Mouse (Mus musculus) MEL-GATA-1-ER (cell line): ENCODE data around the gene Smyd5.
"Not testable (repeated sequence)": the region's sequence is repeated elsewhere in the genome, so short reads cannot be mapped to it uniquely, and the experiment has no call there.

ENCODE experiments used
- DNase-seq: peaks from one replicate; pipeline ENCODE4 v3.0.0-alpha.2; 2012; ENCODE audit warnings: low read depth; ENCODE audit errors: extremely low read depth

Gene Smyd5

DNA sequence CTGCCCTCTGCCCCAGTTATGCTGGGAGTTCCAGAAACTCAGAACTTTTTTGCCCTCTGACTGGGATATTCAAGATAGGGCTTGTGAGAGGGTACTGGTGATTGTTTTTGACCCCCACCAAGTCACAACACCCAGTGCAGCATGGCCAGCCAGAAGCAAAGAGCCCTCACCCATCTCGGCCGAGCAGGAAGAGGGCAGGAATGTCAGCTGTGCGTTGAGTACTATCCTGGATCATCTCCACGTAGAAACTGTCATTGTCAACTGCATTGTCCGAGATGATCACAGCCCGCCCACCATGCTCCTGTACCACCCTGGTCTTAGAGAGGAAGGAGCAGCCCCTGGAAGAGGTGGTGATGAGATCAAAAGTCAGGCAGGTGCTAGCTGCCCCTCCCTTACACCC, 15.6 kb downstream of the Smyd5 start:
- no peak for DNase-seq

DNA sequence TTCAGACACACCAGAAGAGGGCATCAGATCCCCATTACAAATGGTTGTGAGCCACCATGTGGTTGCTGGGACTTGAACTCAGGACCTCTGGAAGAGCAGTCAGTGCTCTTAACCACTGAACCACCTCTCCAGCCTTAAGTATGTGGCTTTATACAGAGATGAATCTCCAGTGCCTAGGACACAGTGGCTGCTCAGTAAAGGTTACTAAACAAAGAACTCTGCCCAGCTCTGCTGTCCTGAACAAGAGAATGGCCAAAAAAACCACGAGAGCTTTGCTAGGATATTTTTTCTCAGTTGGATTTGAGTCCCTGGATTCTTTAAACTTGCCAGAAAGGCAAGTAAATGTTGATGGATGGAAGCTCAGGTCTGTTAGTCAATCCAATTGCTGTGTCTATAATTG, 18.4 kb downstream of the Smyd5 start:
- not testable (repeated sequence) for DNase-seq

DNA sequence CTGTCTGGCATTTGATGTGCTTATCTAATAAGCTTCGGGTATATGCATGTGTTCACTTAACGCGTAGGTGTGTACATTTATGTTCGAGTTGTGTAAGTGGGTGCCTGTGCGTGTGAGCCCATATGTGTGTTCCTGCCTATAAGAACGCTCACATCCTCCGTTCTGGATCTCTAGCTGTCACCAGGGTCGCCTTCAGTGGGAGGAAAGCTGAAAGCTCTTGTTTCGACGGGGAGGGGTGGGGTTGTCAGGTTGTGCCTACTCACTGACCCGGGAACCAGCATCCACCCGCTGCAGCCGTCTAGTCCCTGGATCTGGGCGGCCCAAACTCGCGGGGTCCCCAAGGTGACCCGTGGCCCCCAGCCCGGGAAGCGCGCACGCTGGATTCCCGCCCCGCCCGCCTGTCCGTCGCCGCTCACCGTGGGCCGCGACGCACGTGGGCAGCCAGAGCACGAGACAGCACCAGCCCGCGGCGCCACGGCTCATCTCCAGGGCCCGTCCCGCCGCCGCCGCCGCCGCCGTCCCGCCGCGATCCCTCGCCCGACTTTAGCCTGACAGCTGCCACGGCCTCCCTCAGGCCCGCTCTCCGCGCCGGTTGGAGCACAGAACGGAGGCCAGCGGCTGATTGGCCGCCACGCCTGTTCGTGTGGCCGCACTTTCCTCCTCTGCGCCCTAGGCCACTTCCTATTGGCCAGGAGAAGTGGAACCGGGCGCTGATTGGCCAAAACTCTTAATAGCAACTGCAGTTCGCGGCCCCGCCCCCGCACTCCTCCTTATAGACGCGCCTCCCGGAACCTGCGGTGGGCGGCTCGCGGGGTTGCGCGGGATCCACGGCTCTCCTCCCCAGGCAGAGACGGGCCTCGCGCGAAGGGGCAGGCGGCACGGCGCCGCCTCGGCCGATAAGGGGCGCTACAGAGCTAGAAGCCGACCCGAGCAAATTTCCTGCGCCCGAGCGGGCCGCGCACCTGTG, 19.2 kb downstream of the Smyd5 start, which contains the start of gene Cct7:
Gene Cct7 (plus strand): TSS at position 818 of the 967 bp plus-strand sequence.
- peak; percentile 97 for DNase-seq

DNA sequence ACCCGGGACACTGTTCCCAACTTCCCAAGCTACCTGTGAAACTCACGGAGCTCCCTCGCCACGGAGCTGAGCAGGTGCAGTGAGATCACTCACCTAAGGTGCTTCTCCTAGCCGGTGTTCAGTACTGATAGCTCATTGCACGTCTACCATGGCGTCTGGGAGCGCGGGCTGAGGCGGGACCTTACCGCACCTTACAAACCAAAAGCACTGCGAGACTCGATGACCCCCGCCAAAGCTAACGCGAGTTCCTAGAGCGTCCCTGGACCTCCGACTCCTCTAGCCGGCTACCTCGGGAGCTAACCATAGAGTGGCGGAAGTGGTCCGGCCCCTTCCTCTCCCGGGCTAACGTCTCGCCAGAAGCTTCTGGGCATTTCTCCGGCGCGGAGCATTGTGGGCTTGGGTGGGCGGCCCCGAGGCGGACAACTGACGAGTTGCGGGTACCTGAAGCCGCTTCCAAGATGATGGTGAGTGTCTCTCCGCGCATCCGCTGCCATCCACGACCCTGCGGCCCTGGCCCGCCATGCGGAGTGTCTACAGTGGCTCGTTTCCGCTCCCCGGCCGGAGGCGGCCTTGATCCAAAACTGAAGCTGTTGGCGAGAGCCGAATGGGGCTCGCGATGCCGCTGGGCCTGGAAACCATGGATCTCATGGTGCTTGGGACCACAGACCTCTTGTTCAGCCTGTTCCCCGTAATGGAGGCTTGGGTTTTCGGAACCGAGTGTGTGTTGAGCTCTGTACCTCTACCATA, 20.0 kb downstream of the Smyd5 start, which contains the start of gene Pradc1:
Gene Pradc1 (minus strand): TSS at position 307 of the 747 bp plus-strand sequence.
- DNase-seq, result peak; percentile 94

- no peak for DNase-seq
Observed at GRCm38 (mm10) chr6:85452411-85452665, 20.5 kb downstream of the Smyd5 start.

GRCm38 (mm10) chr6:85452816-85453215, 21.0 kb downstream of the Smyd5 start:
- no peak for DNase-seq

DNA sequence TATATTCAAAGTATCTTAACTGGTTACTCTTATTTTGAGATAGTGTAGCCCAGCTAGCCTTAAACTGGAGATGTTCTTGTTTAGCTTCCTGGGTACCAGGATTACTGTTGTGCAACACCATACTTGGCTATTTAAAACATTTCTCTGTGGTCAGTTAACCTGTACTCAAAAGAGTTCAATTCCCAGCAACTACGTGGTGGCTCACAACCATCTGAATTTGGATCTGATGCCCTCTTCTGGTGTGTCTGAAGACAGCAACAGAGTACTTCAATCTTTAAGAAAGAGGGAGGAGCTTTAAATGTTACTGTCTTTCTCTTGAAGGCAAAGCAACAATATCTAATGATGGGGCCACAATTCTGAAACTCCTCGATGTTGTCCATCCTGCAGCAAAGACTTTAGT, 27.8 kb downstream of the Smyd5 start:
- DNase-seq, result no peak

- DNase-seq, result no peak
Observed at GRCm38 (mm10) chr6:85465381-85465780, 33.6 kb downstream of the Smyd5 start.

DNA sequence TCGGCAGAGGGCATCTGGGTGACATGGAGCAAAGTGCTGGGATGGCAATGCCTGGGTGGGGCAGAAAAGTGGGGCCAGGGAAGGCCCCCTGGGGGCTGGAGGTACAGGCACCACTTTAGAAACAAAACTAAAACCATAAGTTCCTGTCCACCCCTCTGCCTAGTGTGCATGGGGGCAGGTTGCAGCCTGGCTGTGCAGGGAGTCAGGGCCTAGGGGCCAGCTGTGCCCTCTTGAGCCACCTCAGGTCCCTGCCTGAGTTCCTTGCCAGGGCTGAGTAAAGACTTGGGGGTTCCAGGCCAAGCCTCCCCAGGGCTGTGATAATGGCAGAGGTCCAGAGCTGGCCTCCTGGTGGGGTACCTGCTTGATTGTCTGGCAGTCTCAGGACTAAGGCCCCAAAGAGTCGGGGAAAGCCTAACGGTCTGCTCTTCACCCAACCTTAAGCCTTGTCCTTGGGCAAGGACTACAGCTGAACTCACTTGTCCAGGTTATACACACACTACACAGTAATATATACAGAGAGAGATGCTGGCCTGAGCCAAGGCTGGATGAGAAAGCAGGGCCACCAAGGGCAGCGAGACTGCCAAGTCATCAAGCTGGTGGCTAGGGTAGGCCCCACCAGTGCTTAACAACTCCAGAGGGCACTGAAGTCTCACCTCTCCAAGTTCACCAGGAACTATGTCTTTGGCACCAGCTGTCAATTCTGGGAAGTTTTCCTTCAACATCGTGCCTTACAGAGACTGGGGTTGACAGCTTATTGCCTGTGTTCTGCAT, 38.1 kb downstream of the Smyd5 start:
- DNase-seq, result no peak

DNA sequence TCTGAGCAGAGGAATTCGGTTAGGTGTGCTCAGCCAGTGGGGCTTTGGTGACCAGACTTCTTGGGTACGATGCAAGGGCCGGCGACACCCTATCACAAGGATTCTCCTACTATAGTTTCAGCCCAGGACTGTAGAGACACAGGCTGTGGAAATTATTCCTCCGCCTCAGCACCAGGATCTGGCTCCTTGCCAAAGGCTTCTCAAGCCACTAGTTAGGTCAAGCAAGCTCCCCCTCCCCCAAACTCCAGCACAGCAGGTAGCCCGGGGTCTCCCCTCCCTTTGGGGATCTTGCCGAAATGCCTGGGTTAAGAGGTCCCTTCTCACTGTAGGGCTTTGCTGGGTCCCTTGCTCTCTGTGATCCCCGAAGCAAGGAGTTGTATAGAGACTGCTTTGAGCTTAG, 40.2 kb downstream of the Smyd5 start:
- no peak for DNase-seq

GRCm38 (mm10) chr6:85472542-85472941, 40.8 kb downstream of the Smyd5 start:
- DNase-seq, result no peak

DNA sequence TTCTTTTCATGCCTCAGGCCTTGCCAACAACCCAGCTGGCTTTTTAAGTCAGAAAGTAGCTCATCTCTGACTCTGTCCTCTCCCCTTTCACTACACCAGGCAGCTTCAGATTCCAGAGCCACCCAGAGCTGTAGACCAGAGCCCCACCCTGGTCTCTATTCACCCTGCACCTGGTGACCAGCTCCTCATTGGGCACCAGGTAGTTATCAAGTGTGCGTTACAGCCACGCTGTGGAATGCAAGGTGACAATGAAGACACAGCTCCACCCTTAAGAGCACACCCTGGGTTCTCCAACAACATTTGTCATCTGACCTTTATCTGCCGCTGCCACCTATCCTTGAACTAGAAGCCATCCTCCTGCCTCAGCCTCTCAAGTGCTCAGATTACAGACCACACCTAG, 43.8 kb downstream of the Smyd5 start:
- DNase-seq, result no peak

GRCm38 (mm10) chr6:85477366-85477917, 45.7 kb downstream of the Smyd5 start:
- DNase-seq, result peak; percentile 10

- no peak for DNase-seq
Observed at GRCm38 (mm10) chr6:85478416-85478815, 46.6 kb downstream of the Smyd5 start.

DNA sequence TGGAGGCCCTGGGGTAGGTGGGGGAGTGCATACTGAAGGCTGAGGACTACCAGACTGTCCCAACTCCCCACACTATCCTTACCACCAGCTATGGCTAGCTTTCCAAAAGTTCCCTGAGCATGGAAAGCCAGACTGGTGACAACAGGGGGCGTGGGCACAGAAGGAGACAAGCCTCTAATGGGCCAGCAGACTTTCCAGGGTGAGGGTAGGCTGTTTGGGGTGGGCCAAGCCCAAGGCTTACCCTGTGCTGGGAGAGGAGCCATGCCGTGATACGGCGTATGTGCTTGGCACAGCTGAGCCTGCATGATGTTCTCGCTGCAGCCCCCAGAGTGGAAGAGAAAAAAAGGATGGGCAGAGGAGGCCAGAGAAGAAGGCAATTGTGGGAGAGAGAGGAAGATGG, 48.2 kb downstream of the Smyd5 start:
- DNase-seq, result no peak

- no peak for DNase-seq
Observed at GRCm38 (mm10) chr6:85480685-85481084, 48.9 kb downstream of the Smyd5 start.

DNA sequence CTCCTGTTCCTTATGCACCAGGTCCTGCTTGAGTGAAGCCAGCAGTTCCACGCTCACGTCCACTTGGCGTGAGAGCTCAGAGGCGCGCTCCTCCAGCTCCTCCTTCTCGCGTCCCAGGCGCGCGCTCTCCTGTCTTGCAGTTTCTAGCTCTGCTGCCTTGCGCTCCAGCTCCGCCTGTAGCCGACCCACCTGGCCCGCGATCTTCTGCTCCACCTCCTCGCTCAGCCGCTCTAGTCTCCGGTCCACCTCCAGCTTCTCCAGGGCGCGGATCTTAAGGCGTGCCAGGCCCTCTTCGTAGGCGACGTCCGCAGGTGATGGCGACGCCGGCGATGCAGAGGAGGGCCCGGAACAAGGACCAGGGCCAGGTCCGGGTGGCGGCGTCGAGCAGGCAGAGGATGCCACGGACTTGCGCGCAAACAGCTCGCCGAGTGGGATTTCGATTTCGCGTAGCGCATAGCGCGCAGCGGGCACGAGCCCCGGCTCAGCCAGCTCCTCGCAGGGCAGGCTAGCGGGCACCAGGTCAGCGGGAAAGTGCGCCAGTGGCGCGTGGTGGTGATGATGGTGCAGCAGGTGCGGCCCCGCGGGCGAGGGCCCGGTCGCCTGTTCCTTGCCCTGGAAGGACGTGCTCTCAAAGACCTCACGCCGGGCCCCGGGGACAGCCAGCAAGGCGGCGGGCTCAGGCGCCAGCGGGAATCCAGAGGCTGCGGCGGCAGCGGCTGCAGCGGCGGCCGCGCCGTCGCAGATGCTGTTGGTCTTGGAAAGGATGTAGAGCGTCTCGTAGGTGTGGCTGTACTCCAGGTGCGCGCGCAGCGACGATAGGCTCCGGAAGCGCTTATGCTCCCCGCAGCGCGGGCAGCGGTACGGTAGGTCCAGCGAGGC, 52.3 kb downstream of the Smyd5 start:
- no peak for DNase-seq

- no peak for DNase-seq
Observed at GRCm38 (mm10) chr6:85485738-85486137, 53.9 kb downstream of the Smyd5 start.

DNA sequence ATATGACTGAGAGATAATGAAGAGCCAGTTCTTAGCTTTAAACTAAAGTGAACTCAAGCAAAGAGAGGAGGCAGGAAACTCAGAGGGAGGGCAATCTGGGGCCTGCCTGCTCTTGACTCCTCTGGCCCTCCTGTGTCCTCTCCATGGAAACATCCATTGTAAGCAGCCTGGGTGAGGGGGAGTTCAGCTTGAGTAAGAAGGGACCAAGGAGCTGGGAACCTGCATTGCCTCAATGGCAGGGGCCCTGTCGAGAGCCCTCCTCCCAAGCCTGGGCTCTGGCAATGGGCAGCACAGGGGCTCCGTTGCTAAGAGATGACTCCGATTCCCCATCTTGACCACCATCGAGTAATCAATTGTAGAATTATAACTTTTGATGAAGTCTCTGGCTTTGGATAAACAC, 56.7 kb downstream of the Smyd5 start:
- DNase-seq, result no peak

GRCm38 (mm10) chr6:85489717-85490116, 57.9 kb downstream of the Smyd5 start:
- no peak for DNase-seq
